Mouse (Mus musculus) ES-CJ7 (cell line): ENCODE data around the gene Ech1.

Source experiments
- DNase-seq: peaks from one replicate; pipeline ENCODE4 v3.0.0; 2011; ENCODE audit warnings: low read depth, low spot score

Gene Ech1

DNA sequence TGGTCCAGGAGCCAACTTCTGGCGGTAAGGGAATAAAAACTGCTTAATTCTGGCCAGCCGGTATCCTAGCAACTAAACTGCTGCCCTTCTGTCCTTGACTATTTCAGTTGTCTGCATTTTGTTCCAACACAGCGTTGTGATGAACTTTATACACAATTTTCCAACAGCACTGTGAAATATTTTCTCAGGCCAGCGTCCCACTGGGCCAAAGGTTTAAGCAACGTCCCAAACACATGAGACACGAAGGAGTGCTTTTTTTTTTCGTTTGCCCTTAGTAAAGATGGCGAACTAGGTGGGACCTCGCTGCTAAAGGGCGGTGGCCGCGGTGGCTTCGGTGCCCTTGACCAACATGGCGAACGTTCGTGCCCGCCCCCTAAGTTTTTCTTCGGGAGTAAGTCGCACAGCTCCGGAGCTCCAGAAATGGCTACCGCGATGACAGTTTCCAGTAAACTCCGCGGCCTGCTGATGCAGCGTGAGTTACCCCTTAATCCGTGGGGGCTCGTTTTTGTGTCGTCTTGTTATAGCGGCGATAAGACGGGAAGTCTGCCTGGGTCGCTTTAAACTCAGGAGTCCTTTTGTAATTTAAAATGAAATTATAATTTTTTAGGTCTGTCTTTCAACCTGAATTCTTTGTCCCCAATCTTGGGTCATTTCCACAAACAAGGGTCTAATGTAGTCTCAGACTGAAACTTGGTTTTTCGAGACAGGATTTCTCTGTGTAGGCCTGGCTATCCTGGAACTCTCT is at the start of gene Ech1:
TSS of gene Ech1 (plus strand) at position 277 of the 745 bp plus-strand sequence.
- DNase-seq = peak; percentile 94

DNA sequence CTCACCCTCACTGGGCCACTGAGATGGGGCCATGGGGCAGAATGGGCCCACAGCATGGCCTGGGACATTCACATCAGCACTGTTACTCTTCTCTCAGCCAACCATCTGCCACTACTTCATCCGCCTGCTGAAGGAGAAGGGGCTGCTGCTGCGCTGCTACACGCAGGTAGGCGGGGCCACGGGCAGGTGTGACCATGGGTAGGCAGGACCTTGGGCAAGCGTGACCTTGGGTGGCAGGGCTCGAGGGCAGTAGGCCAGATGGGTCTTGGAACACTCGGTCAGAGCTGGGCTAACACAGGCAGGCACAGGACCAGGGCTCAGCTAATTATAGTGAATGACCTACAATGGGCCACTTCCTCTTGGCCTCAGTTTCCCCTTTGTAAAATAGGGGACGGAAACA is 46.2 kb upstream of the Ech1 start:
- DNase-seq = no peak

DNA sequence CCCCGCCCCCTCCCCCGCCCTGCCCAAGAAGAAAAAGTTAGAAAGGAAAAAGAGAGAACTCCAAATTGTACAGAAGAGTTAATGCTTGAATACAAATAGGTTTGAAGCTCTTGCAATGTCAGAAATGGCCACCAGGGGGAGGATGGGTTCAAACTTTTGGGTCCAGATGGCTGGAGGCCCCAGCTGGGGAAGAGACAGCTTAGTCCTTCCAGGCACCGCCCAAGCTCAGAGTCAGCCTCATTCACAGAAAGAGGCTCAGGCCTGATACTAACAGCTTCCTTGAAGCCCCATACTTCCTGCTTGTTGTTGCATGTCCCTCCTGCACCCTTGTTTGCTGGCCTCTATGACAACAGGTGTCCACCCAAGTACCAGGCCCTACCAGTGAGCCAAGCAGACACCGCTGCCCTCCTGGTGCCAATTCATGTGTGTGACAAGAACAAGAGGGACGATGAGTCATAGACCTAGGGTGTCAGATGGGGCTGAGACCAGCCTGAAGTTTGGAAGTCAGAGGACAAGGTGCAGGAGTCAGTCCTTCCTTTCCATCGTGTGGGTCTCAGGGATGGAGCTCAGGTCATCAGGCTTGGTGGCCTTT is 44.9 kb upstream of the Ech1 start:
- peak; percentile 88 for DNase-seq

DNA sequence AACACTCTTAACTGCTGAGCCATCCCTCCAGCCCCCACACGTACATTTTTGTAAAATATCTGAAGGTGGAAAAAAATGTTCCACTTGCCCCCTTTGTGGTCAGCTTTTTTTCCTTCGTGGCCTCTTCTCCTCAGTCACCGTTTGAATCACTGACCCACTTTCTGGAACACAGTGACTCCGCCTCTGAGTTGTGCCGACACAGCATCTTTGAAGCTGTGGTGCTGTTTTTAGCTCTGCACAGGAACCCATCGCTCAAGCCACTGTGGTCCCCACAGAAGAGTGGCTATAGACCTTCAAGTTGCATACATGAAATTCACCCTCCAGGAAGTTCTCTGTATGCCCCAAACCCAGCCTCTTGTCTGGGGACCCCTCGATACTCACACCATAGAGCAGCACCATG is 44.2 kb upstream of the Ech1 start:
- no peak for DNase-seq

DNA sequence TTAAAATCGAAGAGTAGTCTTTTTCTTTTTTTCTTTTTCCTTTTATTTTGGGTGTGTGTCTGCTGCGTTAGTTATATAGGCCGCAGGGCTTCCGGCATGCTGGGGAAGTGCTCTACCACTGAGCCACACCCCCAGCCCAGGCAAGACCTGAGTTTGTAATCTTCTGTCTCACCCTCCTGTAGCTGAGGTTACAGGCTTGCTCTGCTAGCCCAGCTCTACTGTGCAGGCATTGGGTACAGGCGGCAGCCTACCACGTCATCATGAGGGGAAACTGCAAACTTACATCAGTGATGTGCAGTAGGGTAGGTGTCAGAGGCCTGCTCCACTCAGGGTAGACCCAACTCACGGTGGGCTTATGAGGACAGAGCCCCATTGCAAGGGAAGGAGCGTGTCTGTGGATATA is 43.8 kb upstream of the Ech1 start:
- DNase-seq = no peak

DNA sequence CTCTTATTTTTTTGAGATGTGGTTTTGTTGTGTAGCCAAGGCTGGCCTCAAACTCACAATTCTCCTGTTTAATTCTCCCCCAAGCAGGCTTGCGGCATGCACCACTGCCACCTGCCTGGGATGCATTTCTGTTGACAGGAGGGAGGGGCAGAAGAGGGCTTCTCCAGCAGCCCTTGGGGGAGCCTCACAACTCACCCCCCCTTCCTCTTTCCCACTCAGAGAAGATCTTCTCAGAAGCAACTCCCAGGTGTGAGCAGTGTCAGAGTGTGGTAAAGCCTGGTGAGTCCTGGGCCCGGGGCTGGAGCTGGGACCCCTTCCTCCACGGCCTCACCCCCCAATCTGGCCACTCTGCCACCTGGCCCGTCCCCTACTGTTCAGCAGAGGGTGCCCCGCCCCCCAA is 39.9 kb upstream of the Ech1 start:
- no peak for DNase-seq

DNA sequence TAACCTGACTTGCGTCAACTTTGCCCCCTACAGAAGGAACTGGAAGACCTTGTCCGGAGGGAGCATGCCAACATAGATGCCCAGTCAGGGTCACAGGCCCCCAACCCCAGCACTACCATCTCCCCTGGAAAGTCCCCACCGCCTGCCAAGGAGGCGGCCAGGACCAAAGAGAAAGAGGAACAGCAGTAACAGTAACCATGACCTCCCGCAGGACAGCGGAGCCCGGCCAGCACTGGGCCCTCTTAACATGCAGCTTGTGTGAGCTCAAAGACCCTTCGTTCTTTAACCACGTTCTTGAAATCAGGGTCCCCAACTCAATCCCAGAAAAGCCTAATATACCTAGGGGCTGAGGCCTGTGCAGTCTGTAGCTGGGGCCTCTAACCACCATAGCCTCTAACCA is 37.1 kb upstream of the Ech1 start:
- DNase-seq = no peak

DNA sequence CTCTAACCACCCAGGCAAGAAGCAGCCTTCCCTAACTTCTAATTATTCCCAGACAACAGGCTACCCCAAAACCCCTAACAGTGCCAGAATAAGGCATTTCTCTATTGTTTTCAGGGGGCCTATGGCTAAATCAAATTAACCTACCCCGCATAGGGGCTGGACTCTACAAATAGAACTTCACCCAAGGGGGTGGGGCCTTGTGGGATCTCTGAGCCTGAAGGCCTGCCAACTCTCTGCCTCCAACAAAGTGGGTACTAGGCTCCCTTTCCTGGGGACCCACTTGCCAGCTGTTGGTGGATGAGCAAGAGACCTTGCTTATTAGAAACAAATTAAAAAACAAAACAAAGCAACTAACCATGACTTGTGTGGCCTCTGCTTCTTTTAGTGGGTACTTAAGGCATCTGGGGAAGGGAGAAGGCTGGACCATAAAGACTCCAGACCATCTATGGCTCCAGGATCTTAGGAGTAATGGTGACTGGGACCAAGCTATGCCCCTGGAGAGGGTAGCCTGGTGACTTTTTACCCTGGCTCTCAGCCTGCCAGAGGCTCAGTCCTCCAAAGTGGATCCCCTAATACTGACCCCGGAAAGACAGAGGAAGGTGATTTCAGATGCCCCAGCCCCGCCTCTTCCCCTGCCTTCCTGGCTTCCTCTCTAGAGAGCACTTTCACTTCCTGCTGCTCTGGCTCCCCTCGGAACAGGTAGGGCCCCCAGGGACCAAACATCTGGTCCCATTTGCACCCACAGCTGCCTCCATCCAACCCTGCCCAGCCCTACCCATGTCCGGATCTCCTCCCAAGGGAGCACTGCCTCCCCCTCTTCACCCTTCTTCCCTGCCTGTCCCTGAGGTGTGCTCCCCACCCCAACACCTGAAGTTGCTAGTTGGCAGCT is 36.5 kb upstream of the Ech1 start, which contains the start of gene Rinl:
TSS of gene Rinl (plus strand) at position 663 of the 889 bp plus-strand sequence.
- DNase-seq = no peak

DNA sequence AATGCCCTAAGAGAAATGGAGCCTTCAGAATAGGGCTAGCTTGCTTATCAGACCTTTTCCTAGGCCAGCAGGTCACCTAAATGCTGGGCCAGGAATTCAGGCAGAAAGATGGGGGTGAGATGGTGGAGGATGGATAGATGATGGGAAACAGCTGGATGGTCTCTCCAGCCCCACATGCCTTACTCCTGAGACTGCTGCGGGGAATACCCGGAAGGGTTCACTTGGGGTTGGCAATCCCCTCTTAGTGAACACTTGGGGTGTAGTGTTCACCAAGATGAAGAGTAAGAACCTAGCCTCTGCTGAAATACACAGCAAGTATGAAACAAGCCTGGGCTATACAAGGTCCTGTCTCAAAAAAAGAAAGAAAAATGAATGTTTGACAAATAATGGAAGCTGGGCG is 35.8 kb upstream of the Ech1 start:
- DNase-seq = no peak

DNA sequence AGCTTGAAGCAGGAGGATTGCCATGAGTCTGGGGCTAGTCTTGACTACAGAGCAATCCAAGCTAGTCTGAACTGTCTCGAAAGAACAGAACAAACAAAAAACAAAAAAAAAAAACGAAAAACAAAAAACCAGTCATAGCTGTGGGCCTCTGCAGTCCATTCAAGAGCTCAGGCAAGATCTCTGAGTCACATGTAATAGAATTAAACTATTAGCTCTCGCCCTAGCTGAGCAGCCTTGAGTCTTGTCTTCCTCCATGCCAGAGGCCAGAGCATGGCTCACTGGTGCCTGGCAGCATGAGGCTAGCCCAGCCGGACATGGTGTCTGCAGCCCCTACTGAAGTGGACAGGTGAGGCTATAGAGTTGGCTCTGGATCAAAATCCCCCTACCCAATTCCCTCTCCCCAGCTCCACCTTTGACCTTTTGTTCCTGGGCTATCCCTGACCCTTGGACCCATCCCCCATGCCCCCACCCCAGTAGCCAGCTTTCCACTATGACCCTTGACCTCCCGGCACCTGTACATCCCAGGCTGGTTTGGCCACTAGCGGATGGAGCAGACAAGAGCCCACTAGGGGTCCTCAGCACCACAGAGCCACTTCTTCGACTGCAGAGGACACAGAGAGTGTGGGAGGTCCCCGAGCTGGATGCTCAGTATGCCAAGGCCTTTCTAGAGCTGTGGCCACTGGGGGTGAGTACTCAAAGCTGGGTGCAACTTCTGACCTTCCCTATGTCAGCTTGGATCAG is 34.8 kb upstream of the Ech1 start:
- peak; percentile 60 for DNase-seq

DNA sequence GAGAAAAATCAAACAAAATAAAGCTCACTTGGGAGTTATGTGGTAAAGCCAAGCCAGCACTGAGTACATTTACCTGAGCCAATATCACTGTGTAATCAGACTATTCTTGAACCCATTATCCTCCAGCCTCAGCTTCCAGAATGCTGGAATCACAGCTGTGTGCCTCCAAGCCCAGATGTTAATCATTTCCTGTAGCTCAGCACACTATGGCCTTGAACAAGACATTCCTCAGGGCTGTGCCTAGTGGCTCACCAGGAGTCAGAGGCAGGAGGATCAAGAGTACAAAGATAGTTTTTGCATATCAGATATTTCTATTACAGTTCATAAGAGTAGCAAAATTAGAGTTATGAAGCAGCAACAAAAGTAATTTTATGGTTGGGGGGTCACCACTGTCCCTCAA is 33.3 kb upstream of the Ech1 start:
- DNase-seq = peak; percentile 50

DNA sequence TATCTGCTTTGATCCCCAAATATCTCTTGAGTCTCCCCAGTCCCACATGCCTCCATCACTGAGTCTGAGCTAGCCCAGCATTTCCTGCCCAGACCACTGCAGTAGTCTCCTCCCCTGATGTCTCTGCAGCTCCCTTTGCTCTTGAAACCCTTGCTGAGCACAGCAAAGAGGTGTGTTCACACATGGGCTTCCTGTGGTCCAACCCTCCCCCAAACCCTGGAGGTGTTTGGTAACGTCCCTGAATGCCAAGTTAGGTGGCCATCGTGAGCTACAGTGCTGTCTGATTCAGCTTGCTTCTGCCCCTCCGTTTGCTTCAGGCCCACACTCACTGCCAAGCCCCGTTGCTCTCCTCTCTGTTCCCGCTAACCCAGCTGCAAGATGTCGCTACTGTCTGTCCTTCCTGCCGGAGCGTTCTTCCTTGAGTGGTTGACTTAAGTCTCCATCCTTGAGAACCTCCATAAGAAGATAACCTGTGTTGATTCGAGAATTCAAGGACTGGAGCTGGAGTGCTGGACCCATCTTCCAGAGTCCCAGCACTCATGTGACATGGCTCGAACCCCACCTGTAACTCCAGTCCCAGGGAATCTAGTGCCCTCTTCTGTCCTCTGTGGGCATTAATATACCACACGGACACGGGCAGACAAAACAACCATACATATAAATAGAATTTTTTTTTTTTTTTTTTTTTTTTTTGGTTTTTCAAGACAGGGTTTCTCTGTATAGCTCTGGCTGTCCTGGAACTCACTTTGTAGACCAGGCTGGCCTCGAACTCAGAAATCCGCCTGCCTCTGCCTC is 32.4 kb upstream of the Ech1 start:
- no peak for DNase-seq

DNA sequence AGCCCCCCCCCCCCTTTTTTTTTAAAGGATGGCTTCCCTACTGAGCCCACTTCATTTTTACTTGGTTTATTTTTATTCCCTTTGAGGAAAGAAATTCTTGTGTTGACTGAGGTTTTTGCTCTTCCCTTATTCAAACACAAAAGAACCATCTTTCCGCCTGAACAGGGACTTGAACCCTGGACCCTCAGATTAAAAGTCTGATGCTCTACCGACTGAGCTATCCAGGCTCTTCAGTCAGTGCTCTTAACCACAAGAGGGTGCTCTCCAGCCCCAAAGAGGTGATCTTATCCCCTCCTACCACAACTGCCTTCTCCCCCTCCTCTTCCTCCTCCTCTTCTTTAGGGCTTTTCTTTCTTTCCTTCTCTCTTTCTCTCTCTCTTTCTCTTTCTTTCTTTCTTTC is 31.2 kb upstream of the Ech1 start:
- peak; percentile 79 for DNase-seq

DNA sequence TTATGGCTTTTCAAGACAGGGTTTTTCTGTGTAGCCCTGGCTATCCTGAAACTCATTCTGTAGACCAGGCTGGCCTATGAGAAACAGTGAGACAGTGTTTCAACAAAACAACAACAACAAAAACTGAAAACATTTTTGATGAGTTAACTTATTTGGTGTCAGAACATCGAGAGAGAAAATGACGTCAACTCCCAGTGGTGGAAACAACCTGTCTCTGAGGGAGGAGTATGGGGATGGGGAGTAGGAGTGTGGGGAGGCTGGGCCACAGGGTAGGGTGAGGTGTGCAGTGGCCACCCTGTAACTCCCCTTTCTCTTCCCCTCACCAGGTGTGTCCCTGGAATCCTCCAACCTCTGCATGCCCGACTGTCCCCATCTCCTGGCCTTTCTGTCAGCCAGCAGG is 30.5 kb upstream of the Ech1 start:
- no peak for DNase-seq

DNA sequence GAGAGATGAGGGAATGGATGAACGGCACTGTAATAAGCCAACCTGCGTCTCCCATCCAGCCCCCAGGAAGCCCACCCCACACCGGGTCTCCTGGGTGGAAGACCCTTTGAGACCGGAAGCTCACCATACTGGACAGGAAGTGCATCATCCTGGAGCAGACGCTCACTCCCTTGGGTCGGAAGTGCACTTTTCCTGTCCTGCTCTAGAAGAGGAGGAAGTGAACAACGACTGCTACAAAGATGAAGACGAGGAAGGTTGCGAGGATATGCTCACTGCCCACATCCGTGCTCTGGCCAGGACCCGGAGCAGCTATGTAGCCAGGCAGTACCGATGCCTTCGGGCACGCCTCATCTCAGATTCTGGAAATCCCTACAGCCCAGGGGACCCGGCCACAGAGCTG is 29.2 kb upstream of the Ech1 start:
- DNase-seq = peak; percentile 68

DNA sequence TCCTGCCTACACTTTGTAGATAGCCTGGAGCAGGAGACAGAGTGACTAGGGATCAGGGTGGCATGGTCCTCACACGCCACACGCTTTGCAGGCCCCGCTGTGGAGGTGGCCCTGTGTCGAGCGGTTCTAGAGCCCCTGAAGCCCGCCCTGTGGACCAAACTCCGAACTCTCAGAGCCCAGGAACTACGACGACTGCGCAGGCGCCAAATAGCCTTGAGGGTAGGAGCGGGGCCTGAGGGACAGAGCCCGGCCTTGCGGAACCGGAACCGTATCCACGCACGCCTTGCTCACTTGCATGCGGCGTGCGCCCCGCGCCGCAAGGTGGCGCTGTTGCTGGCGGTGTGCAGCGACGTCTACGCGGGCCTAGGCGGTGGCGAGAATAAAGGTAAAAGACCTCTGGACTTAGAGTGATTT is 28.4 kb upstream of the Ech1 start:
- peak; percentile 87 for DNase-seq

DNA sequence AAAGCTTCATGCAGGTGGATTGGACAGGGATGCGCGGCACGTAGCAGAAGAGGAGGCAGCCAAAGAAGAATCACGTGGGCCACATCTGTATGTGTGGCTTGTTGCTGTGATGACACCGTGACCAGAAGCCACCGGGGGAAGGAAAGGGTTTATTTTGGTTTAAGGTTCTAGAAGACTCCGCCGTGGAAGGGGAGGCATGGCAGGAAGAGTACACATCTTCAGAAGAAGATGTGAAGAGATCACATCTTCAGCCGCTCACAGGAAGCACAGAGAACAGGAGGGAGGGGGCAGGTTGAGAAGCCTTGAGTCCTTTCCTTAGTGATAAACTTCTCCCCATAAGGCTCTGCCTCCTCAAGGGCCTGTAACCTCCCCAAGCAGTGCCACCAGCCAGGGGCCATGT is 25.0 kb upstream of the Ech1 start:
- DNase-seq = no peak

DNA sequence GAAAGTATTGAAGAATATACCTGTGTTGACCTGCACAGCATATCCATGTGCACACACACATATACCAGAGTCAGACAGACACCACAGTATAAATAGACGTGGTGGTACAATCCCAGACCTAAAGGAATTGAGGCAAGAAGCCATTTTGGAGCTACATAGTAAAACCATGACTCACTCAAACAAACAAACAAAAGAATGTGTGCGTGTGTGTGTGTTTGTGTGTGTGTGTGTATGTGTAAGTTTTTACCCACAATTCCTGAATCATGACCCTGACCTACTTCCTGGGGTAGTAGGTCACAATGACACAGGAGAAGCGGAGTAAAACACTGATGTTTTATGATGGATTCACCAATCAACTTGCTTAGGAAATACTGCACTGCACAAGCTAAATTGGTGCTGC is 23.6 kb upstream of the Ech1 start:
- no peak for DNase-seq

DNA sequence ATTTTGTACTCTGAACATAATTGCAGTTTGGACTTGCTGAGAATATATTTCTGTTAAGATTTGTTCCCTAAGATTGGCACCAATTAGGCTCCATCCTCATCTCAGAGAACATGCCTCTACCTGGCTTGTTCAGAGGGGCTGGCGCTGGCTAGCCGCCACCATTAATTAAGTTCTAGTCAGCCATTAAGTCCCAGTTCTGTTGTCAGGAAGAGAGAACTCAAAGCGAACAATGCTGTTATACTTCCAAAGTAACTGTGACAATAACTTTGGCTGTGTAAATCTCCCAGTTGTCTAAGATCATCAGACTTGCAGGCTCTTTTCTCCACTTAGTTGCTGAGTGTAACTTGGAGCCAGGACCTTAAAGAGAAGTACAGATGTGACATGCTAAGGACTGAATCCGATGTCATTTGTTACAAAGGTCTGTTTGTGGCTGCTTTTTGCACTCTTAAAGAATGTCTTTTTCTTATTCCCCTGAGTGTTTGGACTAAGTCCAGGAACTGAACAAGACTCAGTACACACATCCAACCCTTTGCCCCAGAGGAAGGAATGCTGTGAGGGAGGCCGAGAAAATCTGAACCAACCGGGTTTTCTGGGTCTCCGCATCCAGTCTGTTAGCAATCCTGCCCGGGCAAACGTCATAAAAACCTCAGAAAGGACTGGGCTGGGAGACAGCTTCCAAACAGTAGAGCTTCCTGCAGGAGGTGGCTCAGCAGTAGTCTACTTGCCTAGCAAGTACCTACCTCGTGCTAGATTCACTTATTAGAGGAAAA is 22.9 kb upstream of the Ech1 start:
- peak; percentile 60 for DNase-seq
